Mouse (Mus musculus) cerebellum, adult 2 months (tissue): ENCODE results near the gene Enox1.

Experiments used
- CTCF ChIP-seq: fragments of 200-500 bp; IDR thresholded peaks from 2 replicates; pipeline ENCODE4 v1.5.1; 2011; ENCODE audit warnings: low read depth, mild to moderate bottlenecking, control low read depth, low read length, moderate library complexity, borderline replicate concordance; ENCODE audit not compliant: insufficient read depth
- POLR2A ChIP-seq: fragments of 200-500 bp; IDR thresholded peaks from 2 replicates; pipeline ENCODE4 v1.6.1; 2011; ENCODE audit warnings: low read length, control low read depth, borderline replicate concordance; ENCODE audit not compliant: insufficient read depth

DNA sequence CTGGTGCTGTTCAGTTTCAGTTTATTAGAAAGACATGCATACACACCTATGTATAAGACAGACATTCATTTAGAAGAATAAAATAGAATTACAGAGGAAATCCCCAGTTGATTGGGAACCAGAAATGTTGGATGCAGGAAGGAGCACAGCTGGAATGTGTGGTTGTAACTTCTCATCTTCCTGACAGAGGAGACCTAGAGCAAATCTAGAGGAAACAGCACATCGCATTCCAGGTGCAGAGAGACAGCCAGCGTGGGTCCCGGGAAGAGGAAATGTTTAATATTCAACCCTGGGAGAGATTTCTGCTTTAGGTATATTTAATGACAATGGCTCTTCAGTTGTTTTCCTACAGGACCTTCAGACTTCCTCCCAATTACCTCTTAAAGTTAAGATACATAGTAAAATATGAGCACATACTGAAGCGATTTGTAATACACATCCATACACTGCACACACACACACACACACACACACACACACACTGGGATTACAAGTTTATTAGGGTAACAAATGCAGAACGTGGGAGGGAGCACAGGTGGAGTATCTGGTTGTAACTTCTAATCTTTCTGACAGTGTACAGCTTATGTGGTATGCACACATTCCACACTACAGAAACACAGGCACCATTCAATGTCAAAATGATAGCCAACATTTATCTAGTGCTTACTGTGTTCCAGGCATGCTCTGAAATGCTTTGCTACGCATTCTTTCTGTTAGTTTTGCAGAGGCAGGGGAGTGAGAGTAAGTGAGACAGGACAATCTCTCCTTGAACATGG is 405.4 kb downstream of the Enox1 start:
- TF ChIP-seq CTCF: no peak
- TF ChIP-seq POLR2A: no peak
